Mouse (Mus musculus) myocyte (in vitro differentiated cells): Measurements from ENCODE around the gene H2-T24.
A peak's percentile ranks its signal among the peaks of the same experiment; 100 is the strongest.

Source experiments
- CEBPB ChIP-seq: IDR thresholded peaks from 2 replicates; pipeline ENCODE4 v1.6.1; 2011; ENCODE audit warnings: mild to moderate bottlenecking, moderate library complexity; ENCODE audit not compliant: poor library complexity, insufficient read depth, severe bottlenecking
- E2F4 ChIP-seq: IDR thresholded peaks from one replicate; pipeline ENCODE4 v1.6.1; 2011; ENCODE audit warnings: mild to moderate bottlenecking, control low read depth, moderate library complexity; ENCODE audit not compliant: insufficient read depth
- MAX ChIP-seq: IDR thresholded peaks from one replicate; pipeline ENCODE4 v1.6.1; 2011; ENCODE audit warnings: low read depth, mild to moderate bottlenecking, control low read depth
- MYOD1 ChIP-seq, 3 experiments: IDR thresholded peaks; one replicate each; pipeline ENCODE4 v1.6.1; 2011; ENCODE audit warnings: control low read depth in 2 of 3, low read depth in 2 of 3, mild to moderate bottlenecking in 2 of 3, moderate library complexity in 1 of 3; ENCODE audit not compliant: insufficient read length in 2 of 3, control insufficient read depth in 1 of 3
- MYOG ChIP-seq, 3 experiments: IDR thresholded peaks; one replicate each; pipeline ENCODE4 v1.6.1; 2011; ENCODE audit warnings: control low read depth in 2 of 3, low read depth in 2 of 3, mild to moderate bottlenecking in 2 of 3; ENCODE audit not compliant: insufficient read length in 2 of 3, control insufficient read depth in 1 of 3, insufficient read depth in 1 of 3
- POLR2A ChIP-seq: IDR thresholded peaks from one replicate; pipeline ENCODE4 v1.6.1; 2011; ENCODE audit warnings: low read depth, mild to moderate bottlenecking, control low read depth, moderate library complexity; ENCODE audit not compliant: insufficient read length
- POLR2AphosphoS2 ChIP-seq: IDR thresholded peaks from one replicate; pipeline ENCODE4 v1.6.1; 2011; ENCODE audit warnings: low read depth, control low read depth; ENCODE audit not compliant: insufficient read length
- REST ChIP-seq: IDR thresholded peaks from one replicate; pipeline ENCODE4 v1.6.1; 2011; ENCODE audit warnings: mild to moderate bottlenecking, control low read depth, moderate library complexity; ENCODE audit not compliant: insufficient read depth, insufficient read length
- SRF ChIP-seq: IDR thresholded peaks from one replicate; pipeline ENCODE4 v1.6.1; 2011; ENCODE audit warnings: low read depth; ENCODE audit not compliant: control insufficient read depth, insufficient read length
- TCF12 ChIP-seq: IDR thresholded peaks from one replicate; pipeline ENCODE4 v1.6.1; 2011; ENCODE audit warnings: mild to moderate bottlenecking, control low read depth; ENCODE audit not compliant: poor library complexity, insufficient read depth, severe bottlenecking
- TCF3 ChIP-seq: IDR thresholded peaks from one replicate; pipeline ENCODE4 v1.6.1; 2011; ENCODE audit warnings: low read depth, control low read depth; ENCODE audit not compliant: insufficient read length
- USF1 ChIP-seq: IDR thresholded peaks from one replicate; pipeline ENCODE4 v1.6.1; 2011; ENCODE audit warnings: low read depth, mild to moderate bottlenecking, control low read depth, moderate library complexity

DNA sequence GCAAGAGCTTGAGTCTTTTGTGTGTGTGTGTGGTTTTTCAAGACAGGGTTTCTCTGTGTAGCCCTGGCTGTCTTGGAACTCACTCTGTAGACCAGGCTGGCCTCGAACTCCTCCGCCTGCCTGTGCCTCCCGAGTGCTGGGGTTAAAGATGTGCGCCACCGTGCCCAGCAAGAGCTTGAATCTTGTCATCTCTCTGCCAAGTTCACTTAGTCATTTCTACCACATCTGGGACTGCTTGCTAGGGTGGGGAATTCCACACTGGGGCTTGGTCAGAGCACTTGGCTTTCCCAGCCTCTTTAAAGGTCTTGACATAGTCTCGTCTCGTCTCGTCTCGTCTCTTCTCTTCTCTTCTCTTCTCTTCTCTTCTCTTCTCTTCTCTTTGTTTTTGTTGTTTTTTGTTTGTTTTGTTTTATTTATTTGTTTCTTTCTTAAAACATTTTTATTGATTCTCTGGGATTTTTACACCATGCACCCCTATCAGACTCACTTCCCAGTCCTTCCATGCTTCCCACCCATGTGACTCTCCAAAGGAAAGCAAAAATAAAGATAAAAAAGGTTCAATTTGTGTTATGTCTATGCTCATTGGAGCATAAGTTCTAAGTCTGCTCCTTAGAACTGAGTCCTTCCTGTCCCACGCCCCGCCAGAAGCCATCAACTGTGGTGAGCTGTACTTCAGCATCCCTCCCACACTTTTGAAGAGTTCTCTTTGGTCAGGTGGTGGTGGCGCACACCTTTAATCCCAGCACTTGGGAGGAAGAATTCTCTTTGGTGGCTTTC is 19.1 kb downstream of the H2-T24 start:
- TF ChIP-seq TCF3: no peak
- TF ChIP-seq POLR2A: no peak
- no peak for TF ChIP-seq MAX
- no peak for TF ChIP-seq TCF12
- no peak for TF ChIP-seq USF1
- peak in 1 of 3 experiments; percentile 17 for TF ChIP-seq MYOD1 (IDR thresholded peaks at IDR 0.05; ENCODE audit: control insufficient read depth in 1 of 3, insufficient read length in 2 of 3, low read depth in 2 of 3)
- peak in 1 of 3 experiments; percentile 19 for TF ChIP-seq MYOG (IDR thresholded peaks at IDR 0.05; ENCODE audit: control insufficient read depth in 1 of 3, insufficient read depth in 1 of 3, insufficient read length in 2 of 3, low read depth in 2 of 3)
- TF ChIP-seq E2F4: no peak
- no peak for TF ChIP-seq POLR2AphosphoS2
- TF ChIP-seq SRF: no peak
- no peak for TF ChIP-seq CEBPB
- TF ChIP-seq REST: no peak
